Mouse (Mus musculus) MEL (cell line): ENCODE results near the gene 1700001P01Rik. TPM values are rescaled to one million over a fixed set of nuclear protein-coding genes. Genes with fewer than 3 reads are reported as not detected.

Experiments
- DNase-seq: peaks from one replicate; pipeline ENCODE4 v3.0.0; 2011; ENCODE audit warnings: low read depth, low spot score
- H3K27ac ChIP-seq: 2 replicates; pipeline ENCODE4 v1.5.1; 2012; ENCODE audit warnings: low read depth, mild to moderate bottlenecking, control low read depth, low read length, moderate library complexity; ENCODE audit not compliant: control insufficient read depth
- H3K27me3 ChIP-seq, 2 experiments: fragments of 150-350 bp in 1 of 2; sonication (generic) in 1 of 2; 2 replicates each; pipeline ENCODE4 v1.6.1; 2012; ENCODE audit warnings: low read length in 2 of 2, mild to moderate bottlenecking in 2 of 2, improper control_type of control experiment in 1 of 2, moderate library complexity in 1 of 2; ENCODE audit not compliant: insufficient read depth in 2 of 2, control insufficient read depth in 1 of 2
- H3K36me3 ChIP-seq, 2 experiments: 2 replicates each; pipeline ENCODE4 v1.6.1; 2012 to 2014; ENCODE audit warnings: low read length in 2 of 2, improper control_type of control experiment in 1 of 2, inconsistent platforms in 1 of 2, mild to moderate bottlenecking in 1 of 2; ENCODE audit not compliant: insufficient read depth in 2 of 2, control insufficient read depth in 1 of 2
- H3K4me1 ChIP-seq, 2 experiments: fragments of 150-350 bp in 1 of 2; sonication (generic) in 1 of 2; 2 replicates each; pipeline ENCODE4 v1.6.1; 2012; ENCODE audit warnings: low read length in 2 of 2, improper control_type of control experiment in 1 of 2, mild to moderate bottlenecking in 1 of 2; ENCODE audit not compliant: insufficient read depth in 2 of 2, control insufficient read depth in 1 of 2
- H3K4me3 ChIP-seq, 2 experiments: fragments of 150-350 bp in 1 of 2; sonication (generic) in 1 of 2; 2 replicates each; pipeline ENCODE4 v1.5.1; 2012; ENCODE audit warnings: low read depth in 2 of 2, low read length in 2 of 2, mild to moderate bottlenecking in 2 of 2, moderate library complexity in 2 of 2, control low read depth in 1 of 2, improper control_type of control experiment in 1 of 2; ENCODE audit not compliant: control insufficient read depth in 1 of 2, insufficient read depth in 1 of 2
- H3K79me2 ChIP-seq: 2 replicates; pipeline ENCODE4 v1.6.1; 2012; ENCODE audit warnings: mild to moderate bottlenecking, low read length, moderate library complexity; ENCODE audit not compliant: control insufficient read depth, poor library complexity, insufficient read depth
- H3K9ac ChIP-seq: 2 replicates; pipeline ENCODE4 v1.6.1; 2012; ENCODE audit warnings: low read depth, mild to moderate bottlenecking, control low read depth, low read length, moderate library complexity; ENCODE audit not compliant: control insufficient read depth, poor library complexity, severe bottlenecking
- H3K9me3 ChIP-seq: fragments of 150-350 bp; sonication (generic); replicated peaks from 2 replicates; pipeline ENCODE4 v1.6.1; 2012; ENCODE audit warnings: mild to moderate bottlenecking, low read length, improper control_type of control experiment, moderate library complexity; ENCODE audit not compliant: insufficient read depth
- BHLHE40 ChIP-seq: IDR thresholded peaks from 2 replicates; pipeline ENCODE4 v1.6.1; 2012; ENCODE audit warnings: low read depth, mild to moderate bottlenecking, inconsistent platforms, low read length, improper control_type of control experiment, borderline replicate concordance
- CHD2 ChIP-seq: IDR thresholded peaks from 2 replicates; pipeline ENCODE4 v1.6.1; 2011; ENCODE audit warnings: low read length, improper control_type of control experiment
- CTCF ChIP-seq, 3 experiments: IDR thresholded peaks in 2 of 3; conservative IDR thresholded peaks in 1 of 3; 2 replicates each; pipeline ENCODE4 v1.5.1; 2011 to 2012; ENCODE audit warnings: low read length in 3 of 3, low read depth in 2 of 3, mild to moderate bottlenecking in 2 of 3, improper control_type of control experiment in 1 of 3, inconsistent platforms in 1 of 3, mixed read lengths in 1 of 3, moderate library complexity in 1 of 3; ENCODE audit not compliant: control insufficient read depth in 1 of 3, insufficient read depth in 1 of 3, poor library complexity in 1 of 3, severe bottlenecking in 1 of 3
- E2F4 ChIP-seq: IDR thresholded peaks from 2 replicates; pipeline ENCODE4 v1.6.1; 2011; ENCODE audit warnings: low read depth, low read length, improper control_type of control experiment, borderline replicate concordance
- EP300 ChIP-seq, 2 experiments: IDR thresholded peaks; 2 replicates each; pipeline ENCODE4 v1.6.1; 2011; ENCODE audit warnings: improper control_type of control experiment in 2 of 2, low read length in 2 of 2, low read depth in 1 of 2, mild to moderate bottlenecking in 1 of 2
- ETS1 ChIP-seq: IDR thresholded peaks from 2 replicates; pipeline ENCODE4 v1.6.1; 2012; ENCODE audit warnings: low read depth, mild to moderate bottlenecking, inconsistent platforms, low read length, improper control_type of control experiment, moderate library complexity
- GABPA ChIP-seq: IDR thresholded peaks from 2 replicates; pipeline ENCODE4 v1.6.1; 2012; ENCODE audit warnings: low read depth, mild to moderate bottlenecking, inconsistent platforms, low read length, improper control_type of control experiment, moderate library complexity
- GATA1 ChIP-seq: IDR thresholded peaks from 2 replicates; pipeline ENCODE4 v1.6.1; 2011; ENCODE audit warnings: low read depth, low read length, improper control_type of control experiment
- HCFC1 ChIP-seq: IDR thresholded peaks from 2 replicates; pipeline ENCODE4 v1.6.1; 2012; ENCODE audit warnings: low read depth, mild to moderate bottlenecking, inconsistent platforms, low read length, improper control_type of control experiment, moderate library complexity
- JUND ChIP-seq: IDR thresholded peaks from 2 replicates; pipeline ENCODE4 v1.6.1; 2011; ENCODE audit warnings: low read depth, mild to moderate bottlenecking, improper control_type of control experiment, low read length
- KAT2A ChIP-seq: conservative IDR thresholded peaks from 2 replicates; pipeline ENCODE4 v1.6.1; 2012; ENCODE audit warnings: low read depth, low read length, improper control_type of control experiment, inconsistent platforms
- MAFK ChIP-seq: IDR thresholded peaks from 2 replicates; pipeline ENCODE4 v1.6.1; 2011; ENCODE audit warnings: low read depth, mild to moderate bottlenecking, low read length, improper control_type of control experiment, borderline replicate concordance
- MAX ChIP-seq: IDR thresholded peaks from 2 replicates; pipeline ENCODE4 v1.6.1; 2011; ENCODE audit warnings: low read length, improper control_type of control experiment
- MAZ ChIP-seq: IDR thresholded peaks from 2 replicates; pipeline ENCODE4 v1.6.1; 2012; ENCODE audit warnings: low read depth, mild to moderate bottlenecking, inconsistent platforms, low read length, improper control_type of control experiment
- MEF2A ChIP-seq: IDR thresholded peaks from 2 replicates; pipeline ENCODE4 v1.6.1; 2014; ENCODE audit warnings: low read depth, mild to moderate bottlenecking, inconsistent platforms, low read length, improper control_type of control experiment; ENCODE audit not compliant: poor library complexity, insufficient replicate concordance, severe bottlenecking; ENCODE audit errors: extremely low read depth
- MXI1 ChIP-seq: IDR thresholded peaks from 2 replicates; pipeline ENCODE4 v1.6.1; 2011; ENCODE audit warnings: mild to moderate bottlenecking, low read depth, low read length, improper control_type of control experiment
- MYB ChIP-seq: IDR thresholded peaks from 2 replicates; pipeline ENCODE4 v1.6.1; 2011; ENCODE audit warnings: mild to moderate bottlenecking, low read depth, low read length, improper control_type of control experiment
- MYC ChIP-seq: IDR thresholded peaks from 2 replicates; pipeline ENCODE4 v1.6.1; 2011; ENCODE audit warnings: low read depth, mild to moderate bottlenecking, low read length, improper control_type of control experiment, moderate library complexity
- NELFE ChIP-seq: IDR thresholded peaks from 2 replicates; pipeline ENCODE4 v1.6.1; 2011; ENCODE audit warnings: low read depth, low read length, improper control_type of control experiment
- NRF1 ChIP-seq: IDR thresholded peaks from 2 replicates; pipeline ENCODE4 v1.6.1; 2014; ENCODE audit warnings: low read depth, mild to moderate bottlenecking, inconsistent platforms, low read length, improper control_type of control experiment, moderate library complexity; ENCODE audit not compliant: poor library complexity, insufficient read depth, severe bottlenecking
- POLR2AphosphoS5 ChIP-seq: IDR thresholded peaks from 2 replicates; pipeline ENCODE4 v1.6.1; 2012; ENCODE audit warnings: low read depth, borderline replicate concordance, mild to moderate bottlenecking, inconsistent platforms, low read length, moderate library complexity, mixed read lengths
- RCOR1 ChIP-seq: IDR thresholded peaks from 2 replicates; pipeline ENCODE4 v1.6.1; 2012; ENCODE audit warnings: low read depth, mild to moderate bottlenecking, inconsistent platforms, low read length, improper control_type of control experiment
- SMC3 ChIP-seq: IDR thresholded peaks from 2 replicates; pipeline ENCODE4 v1.6.1; 2011; ENCODE audit warnings: low read depth, low read length, improper control_type of control experiment
- TBP ChIP-seq: IDR thresholded peaks from 2 replicates; pipeline ENCODE4 v1.8.0; 2011; ENCODE audit warnings: low read depth, low read length, improper control_type of control experiment
- UBTF ChIP-seq: IDR thresholded peaks from 2 replicates; pipeline ENCODE4 v1.6.1; 2012; ENCODE audit warnings: low read depth, mild to moderate bottlenecking, inconsistent platforms, low read length, improper control_type of control experiment, moderate library complexity, borderline replicate concordance; ENCODE audit not compliant: insufficient read depth
- USF1 ChIP-seq: IDR thresholded peaks from 2 replicates; pipeline ENCODE4 v1.6.1; 2014; ENCODE audit warnings: low read depth, mild to moderate bottlenecking, inconsistent platforms, low read length, improper control_type of control experiment, moderate library complexity
- USF2 ChIP-seq, 2 experiments: IDR thresholded peaks; 2 replicates each; pipeline ENCODE4 v1.6.1; 2011 to 2012; ENCODE audit warnings: improper control_type of control experiment in 2 of 2, low read length in 2 of 2, borderline replicate concordance in 1 of 2, inconsistent platforms in 1 of 2, low read depth in 1 of 2, mild to moderate bottlenecking in 1 of 2; ENCODE audit not compliant: insufficient read depth in 1 of 2
- ZC3H11A ChIP-seq: IDR thresholded peaks from 2 replicates; pipeline ENCODE4 v1.6.1; 2012; ENCODE audit warnings: low read depth, mild to moderate bottlenecking, inconsistent platforms, low read length, improper control_type of control experiment
- ZKSCAN1 ChIP-seq: IDR thresholded peaks from 2 replicates; pipeline ENCODE4 v1.6.1; 2012; ENCODE audit warnings: low read depth, mild to moderate bottlenecking, inconsistent platforms, low read length, improper control_type of control experiment, moderate library complexity
- ZMIZ1 ChIP-seq: IDR thresholded peaks from 2 replicates; pipeline ENCODE4 v1.6.1; 2012; ENCODE audit warnings: low read depth, mild to moderate bottlenecking, inconsistent platforms, low read length, improper control_type of control experiment, moderate library complexity
- ZNF384 ChIP-seq: IDR thresholded peaks from 2 replicates; pipeline ENCODE4 v1.6.1; 2012; ENCODE audit warnings: low read depth, mild to moderate bottlenecking, inconsistent platforms, low read length, improper control_type of control experiment
- polyA plus RNA-seq, 2 experiments: library from polyadenylated mRNA; stranded (reverse) in 1 of 2; unstranded in 1 of 2; fragments of >175 nt in 1 of 2; fragments of >200 nt in 1 of 2; gene quantifications; 2 replicates each; pipeline versions ENCODE4 v1.2.1 to v1.2.4; 2012; ENCODE audit warnings: low replicate concordance in 2 of 2, low read depth in 1 of 2; ENCODE audit not compliant: insufficient read length in 2 of 2, insufficient read depth in 1 of 2, missing spikeins in 1 of 2
- total RNA-seq: library from RNA; depleted of rRNA; stranded (reverse); fragments of 300-350 nt; gene quantifications from 2 replicates; pipeline ENCODE4 v1.2.3, GENCODE M21; 2012

Gene 1700001P01Rik
- total and polyA plus RNA-seq, 3 experiments = 0.43 to 0.69 TPM; not detected in 1

- TF ChIP-seq ZKSCAN1 (no peak), ZMIZ1 (peak; percentile 81; the same call in 1 of the 2 replicates), GABPA (peak; percentile 85; the same call in 1 of the 2 replicates), HCFC1 (peak; percentile 98), MXI1 (peak; percentile 93), USF1 (peak; percentile 90), MAFK (peak; percentile 5; the same call in 1 of the 2 replicates), MYC (peak; percentile 54; the same call in 1 of the 2 replicates), POLR2AphosphoS5 (no peak), MAZ (peak; percentile 84; the same call in 1 of the 2 replicates), RCOR1 (no peak; the same call in 1 of the 2 replicates), ZNF384 (no peak)
Observed at GRCm38 (mm10) chr11:97766154-97766881, 9.4 kb downstream of the 1700001P01Rik start, which contains the start of gene Cwc25 (continued).

DNA sequence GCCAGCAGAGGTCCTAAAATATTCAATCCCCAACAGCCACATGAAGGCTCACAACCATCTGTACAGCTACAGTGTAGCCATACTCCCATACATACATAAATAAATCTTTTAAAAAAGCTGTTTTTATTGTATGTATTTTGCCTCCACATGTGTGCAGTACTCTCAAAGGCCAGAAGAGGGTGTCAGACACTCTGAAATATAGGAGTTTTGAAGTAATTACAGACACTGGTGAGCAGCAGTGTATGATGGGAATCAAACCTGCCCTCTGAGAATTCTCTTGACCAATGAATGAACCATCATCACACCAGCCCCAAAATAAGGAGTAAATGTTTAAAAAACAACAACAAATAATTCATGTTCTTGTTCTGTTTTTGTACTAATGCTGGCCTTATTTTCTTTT lies 14.1 kb downstream of the 1700001P01Rik start:
- Histone ChIP-seq H3K27ac (no peak overlapping the region), H3K36me3 (peaks cover 4 to 7% of the 10 kb centered on the region in 2 experiments), H3K27me3 (no peaks in the 10 kb centered on the region)
- TF ChIP-seq GATA1 (no peak), MAX (no peak), ZC3H11A (peak; percentile 22; the same call in 1 of the 2 replicates), BHLHE40 (no peak), POLR2AphosphoS5 (no peak), SMC3 (peak; percentile 42), MYB (no peak), ETS1 (no peak), NRF1 (no peak), RCOR1 (no peak), TBP (no peak), MAFK (no peak), KAT2A (no peak), ZNF384 (no peak), MAZ (no peak), MXI1 (no peak), EP300 (IDR thresholded peaks at IDR 0.05; ENCODE audit: low read depth in 1 of 2, low read length in 2 of 2) (no peak), USF2 (IDR thresholded peaks at IDR 0.05; ENCODE audit: borderline replicate concordance in 1 of 2, insufficient read depth in 1 of 2, low read depth in 1 of 2, low read length in 2 of 2) (no peak), MEF2A (no peak), CHD2 (no peak), GABPA (no peak), ZMIZ1 (no peak), E2F4 (no peak), UBTF (no peak), HCFC1 (no peak), NELFE (no peak), CTCF (IDR thresholded peaks at IDR 0.05 in 2 of 3, conservative IDR thresholded peaks at IDR 0.05 in 1 of 3; ENCODE audit: control insufficient read depth in 1 of 3, insufficient read depth in 1 of 3, low read depth in 2 of 3, low read length in 3 of 3, poor library complexity in 1 of 3, severe bottlenecking in 1 of 3) (peak in 2 of 3 experiments; percentile 48 to 60; a peak in 4 of 6 replicates), USF1 (no peak), JUND (no peak)

More for the DNA sequence above, 14.1 kb downstream of the 1700001P01Rik start:
- H3K4me1 ChIP-seq = peaks cover 3 to 6% of the 10 kb centered on the region in 2 experiments; a peak in 2 of 4 replicates
- peaks cover 19% of the 10 kb centered on the region for H3K79me2 ChIP-seq
- H3K9ac ChIP-seq = no peak overlapping the region
- DNase-seq = peak; percentile 61
- H3K4me3 ChIP-seq = no peak overlapping the region
- no peaks in the 10 kb centered on the region for H3K9me3 ChIP-seq
